Mouse (Mus musculus) gastrocnemius, postnatal 14 days (tissue): Measurements from ENCODE around the gene Krtap21-1. TPM values are rescaled to one million over a fixed set of nuclear protein-coding genes. Genes with fewer than 3 reads are reported as not detected.

Experiments used
- DNase-seq: peaks from one replicate; pipeline ENCODE4 v3.0.0; 2021; ENCODE audit warnings: mixed read lengths
- intact Hi-C: fragments of 180-260 bp; cut with DNase I; formaldehyde crosslinking; loops from one replicate; pipeline ENCODE4 v1.15.1; 2025; ENCODE audit warnings: low total_unique reads
- long read RNA-seq, 2 experiments: library from polyadenylated mRNA; stranded (forward); transcript quantifications; one replicate each; pipeline ENCODE4 v2.0.0; 2021
- total RNA-seq, 2 experiments: library from RNA; stranded (reverse); gene quantifications; 2 replicates each; pipeline ENCODE4 v1.2.3; 2021

Gene Krtap21-1
- total RNA-seq: not detected
- long read RNA-seq, experiment 1: 0 reads
- long read RNA-seq, experiment 2: 0 reads

DNA sequence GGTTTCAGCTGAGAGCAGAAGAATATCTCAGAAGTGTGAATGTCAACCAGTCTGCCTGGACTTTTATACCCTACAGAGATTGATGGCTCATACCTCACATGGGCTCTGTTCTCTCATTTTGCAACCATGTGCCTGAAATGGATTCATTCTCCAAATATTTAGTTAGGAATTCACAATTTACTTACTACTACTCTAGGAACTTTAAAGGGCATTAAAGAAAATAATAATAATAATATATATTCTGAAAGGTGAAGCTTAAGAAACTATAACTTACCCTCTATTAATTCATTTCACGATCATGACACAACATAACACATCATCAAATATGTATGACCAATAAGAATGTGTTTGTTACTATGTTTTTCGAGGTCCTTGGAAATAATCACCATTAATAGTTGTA lies at the start of gene Krtap21-1:
TSS of gene Krtap21-1 (minus strand) at position 101 of the 400 bp plus-strand sequence.
- DNase-seq: no peak
- intact Hi-C loops: no loop called here

- no peak for DNase-seq
- intact Hi-C loops: no loop called here
These were observed 25.9 kb upstream of the Krtap21-1 start for GRCm38 (mm10) chr16:89429586-89429985.

- intact Hi-C loops: no loop called here
- DNase-seq: no peak
These were observed 21.6 kb upstream of the Krtap21-1 start for GRCm38 (mm10) chr16:89425310-89425709.

GRCm38 (mm10) chr16:89420011-89420410 lies 16.3 kb upstream of the Krtap21-1 start, which contains the start of gene Krtap6-2:
Gene Krtap6-2 (minus strand): TSS chr16:89420111.
- intact Hi-C loops: no loop called here

GRCm38 (mm10) chr16:89416311-89416710 lies 12.6 kb upstream of the Krtap21-1 start:
- intact Hi-C loops: no loop called here

More at GRCm38 (mm10) chr16:89420011-89420410, 16.3 kb upstream of the Krtap21-1 start, which contains the start of gene Krtap6-2:
- no peak for DNase-seq

GRCm38 (mm10) chr16:89410345-89411068 lies 6.8 kb upstream of the Krtap21-1 start:
- intact Hi-C loops: no loop called here

More at GRCm38 (mm10) chr16:89416311-89416710, 12.6 kb upstream of the Krtap21-1 start:
- no peak for DNase-seq

DNA sequence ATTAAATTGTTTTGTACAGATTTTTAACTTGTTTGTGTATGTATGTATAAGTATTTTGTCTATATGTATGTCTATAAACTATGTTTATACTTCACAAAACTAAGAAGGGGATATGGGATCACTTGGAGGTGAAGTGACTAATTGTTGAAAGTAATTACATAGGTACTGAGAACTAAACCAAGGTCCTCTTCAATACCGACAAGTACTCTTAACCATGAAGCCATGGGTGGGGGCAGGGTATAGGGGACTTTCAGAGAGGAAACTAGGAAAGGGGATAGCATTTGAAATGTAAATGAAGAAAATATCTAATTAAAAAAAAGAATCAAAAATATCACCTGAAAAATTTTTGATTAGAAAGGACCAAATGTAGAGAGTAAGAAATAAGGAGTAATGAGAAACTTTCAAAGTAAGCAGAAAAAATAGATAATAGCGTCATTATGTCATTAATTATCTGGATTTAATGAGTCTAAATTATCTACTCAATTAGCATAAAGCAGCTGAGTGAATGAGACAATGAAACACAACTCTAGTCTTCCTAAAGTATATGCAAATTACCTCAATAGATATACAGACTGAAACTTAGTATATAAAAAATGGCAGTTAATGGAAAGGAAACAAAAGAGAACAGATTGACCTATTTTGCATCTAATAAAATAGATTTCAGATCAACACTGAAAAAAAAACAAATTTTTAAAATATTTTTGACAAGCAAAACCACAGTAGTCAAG lies 30.8 kb downstream of the Krtap21-1 start:
- no peak for DNase-seq
- intact Hi-C loops: no loop called here

More at GRCm38 (mm10) chr16:89410345-89411068, 6.8 kb upstream of the Krtap21-1 start:
- DNase-seq: no peak

Other genes starting within 250 kb of the Krtap21-1 start
- not detected for gene Gm9789, start 245.9 kb downstream of the Krtap21-1 start, total RNA-seq
- gene Gm7735, start 234.4 kb downstream of the Krtap21-1 start, total RNA-seq: not detected
- not detected for gene 1110057P08Rik, start 229.1 kb downstream of the Krtap21-1 start, total RNA-seq
- not detected for gene Krtap20-2, start 198.0 kb downstream of the Krtap21-1 start, total RNA-seq
- gene Krtap6-2, start 16.2 kb upstream of the Krtap21-1 start, total RNA-seq: not detected
- gene Krtap8-1, start 84.1 kb upstream of the Krtap21-1 start, total RNA-seq: not detected
- not detected for gene Krtap7-1, start 104.5 kb upstream of the Krtap21-1 start, total RNA-seq
- gene Krtap11-1, start 167.3 kb upstream of the Krtap21-1 start, total RNA-seq: not detected